Mouse (Mus musculus): ENCODE measurements around the gene Vma21. TPM values are rescaled to one million over a fixed set of nuclear protein-coding genes. Genes with fewer than 3 reads are reported as not detected.

Gene Vma21
- polyA plus RNA-seq (2015; fragmentation: Nextera tagmentation; extraction: Ambion mirVana): 41.2 and 41.7 TPM in 2 replicates

- 30% methylated on average over 12 of the region's 12 CpGs for WGBS
- ATAC-seq (replicated peaks; ENCODE audit: extremely low read depth, insufficient read depth, low FRiP score): peak; percentile 37
- Histone ChIP-seq H3K4me2 (ENCODE audit: low read depth, low read length) (peak within 1 kb of the TSS; percentile 68), H3K9ac (ENCODE audit: low read length) (peak within 1 kb of the TSS; percentile 88), H3K9me3 (replicated peaks; ENCODE audit: control insufficient read depth, low read length) (no peaks in the 10 kb centered on the region), H3K27me3 (ENCODE audit: control insufficient read depth, insufficient read depth, low read length) (no peaks in the 10 kb centered on the region), H3K4me3 (ENCODE audit: low read length) (peak within 1 kb of the TSS; percentile 77), H3K4me1 (ENCODE audit: control insufficient read depth, insufficient read depth, low read length) (no peaks in the 10 kb centered on the region; the same call in 1 of the 2 replicates), H3K36me3 (ENCODE audit: control insufficient read depth, insufficient read depth) (no peaks in the 10 kb centered on the region), H3K27ac (ENCODE audit: low read length) (peak within 1 kb of the TSS; percentile 84)
Observed at GRCm38 (mm10) chrX:71815631-71816345, at the start of gene Vma21. TSS of gene Vma21 (plus strand) at chrX:71815924.

GRCm38 (mm10) chrX:71767909-71768308 lies 47.8 kb upstream of the Vma21 start:
- no peaks in the 10 kb centered on the region for H3K27me3 ChIP-seq (ENCODE audit: control insufficient read depth, insufficient read depth, low read length)
- WGBS: 58% methylated on average over 1 of the region's 1 CpGs
- H3K9me3 ChIP-seq (replicated peaks; ENCODE audit: control insufficient read depth, low read length): no peaks in the 10 kb centered on the region
- no peak overlapping the region for H3K4me3 ChIP-seq (ENCODE audit: low read length)
- no peaks in the 10 kb centered on the region for H3K36me3 ChIP-seq (ENCODE audit: control insufficient read depth, insufficient read depth)
- no peak overlapping the region for H3K9ac ChIP-seq (ENCODE audit: low read length)
- no peak overlapping the region for H3K4me2 ChIP-seq (ENCODE audit: low read depth, low read length)
- no peaks in the 10 kb centered on the region for H3K4me1 ChIP-seq (ENCODE audit: control insufficient read depth, insufficient read depth, low read length)
- H3K27ac ChIP-seq (ENCODE audit: low read length): no peak overlapping the region
- no peak for ATAC-seq (replicated peaks; ENCODE audit: extremely low read depth, insufficient read depth, low FRiP score)

DNA sequence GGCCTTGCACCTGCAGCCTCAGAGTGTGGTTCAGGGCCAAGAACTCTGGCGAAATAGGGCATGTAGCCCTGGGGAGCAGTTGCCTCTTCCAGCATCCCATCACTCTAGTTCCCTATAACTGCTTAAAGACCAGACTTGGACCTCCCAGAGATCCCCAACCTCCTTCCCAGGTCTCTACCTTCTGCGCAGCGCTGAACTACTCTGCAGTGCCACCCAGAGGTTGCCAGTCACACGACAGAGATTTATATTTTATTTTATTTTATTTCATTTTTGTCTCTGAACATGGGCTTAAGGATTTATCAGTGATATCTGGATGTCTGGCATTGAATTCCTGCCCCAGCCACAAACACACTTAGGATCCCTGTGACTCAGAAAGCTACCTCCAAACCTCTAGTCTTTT lies 24.6 kb upstream of the Vma21 start:
- 7% methylated on average over 4 of the region's 4 CpGs for WGBS
- H3K27me3 ChIP-seq (ENCODE audit: control insufficient read depth, insufficient read depth, low read length): peaks cover 3% of the 10 kb centered on the region; the same call in 1 of the 2 replicates
- no peaks in the 10 kb centered on the region for H3K4me1 ChIP-seq (ENCODE audit: control insufficient read depth, insufficient read depth, low read length)
- no peak for ATAC-seq (replicated peaks; ENCODE audit: extremely low read depth, insufficient read depth, low FRiP score)
- H3K36me3 ChIP-seq (ENCODE audit: control insufficient read depth, insufficient read depth): no peaks in the 10 kb centered on the region
- no peak overlapping the region for H3K27ac ChIP-seq (ENCODE audit: low read length)
- H3K9me3 ChIP-seq (replicated peaks; ENCODE audit: control insufficient read depth, low read length): no peaks in the 10 kb centered on the region
- H3K4me2 ChIP-seq (ENCODE audit: low read depth, low read length): no peak overlapping the region
- H3K4me3 ChIP-seq (ENCODE audit: low read length): no peak overlapping the region
- H3K9ac ChIP-seq (ENCODE audit: low read length): no peak overlapping the region

DNA sequence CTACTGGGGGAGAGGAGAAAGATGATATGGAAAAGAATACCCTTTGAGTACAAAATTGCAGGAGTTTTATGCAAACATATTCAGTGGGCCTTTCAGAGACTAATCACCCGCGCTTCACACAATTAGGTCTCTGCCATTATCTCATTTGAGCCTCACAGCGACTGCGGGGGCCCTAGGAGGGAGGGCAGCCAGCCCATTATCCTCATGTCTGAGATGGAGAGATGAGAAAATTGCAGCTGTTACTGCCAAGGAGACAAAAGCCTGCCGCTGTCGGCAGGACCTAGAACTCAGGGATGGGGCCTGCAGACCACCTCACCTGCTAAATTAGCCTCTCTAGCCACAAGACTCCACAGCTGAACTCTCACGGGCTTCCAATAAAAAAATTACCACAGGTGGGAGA lies 18.0 kb upstream of the Vma21 start:
- Histone ChIP-seq H3K27me3 (ENCODE audit: control insufficient read depth, insufficient read depth, low read length) (no peaks in the 10 kb centered on the region), H3K9me3 (replicated peaks; ENCODE audit: control insufficient read depth, low read length) (no peaks in the 10 kb centered on the region), H3K4me1 (ENCODE audit: control insufficient read depth, insufficient read depth, low read length) (no peaks in the 10 kb centered on the region), H3K27ac (ENCODE audit: low read length) (no peak overlapping the region), H3K4me3 (ENCODE audit: low read length) (no peak overlapping the region), H3K36me3 (ENCODE audit: control insufficient read depth, insufficient read depth) (no peaks in the 10 kb centered on the region), H3K9ac (ENCODE audit: low read length) (no peak overlapping the region), H3K4me2 (ENCODE audit: low read depth, low read length) (no peak overlapping the region)
- no peak for ATAC-seq (replicated peaks; ENCODE audit: extremely low read depth, insufficient read depth, low FRiP score)
- 62% methylated on average over 7 of the region's 7 CpGs for WGBS

DNA sequence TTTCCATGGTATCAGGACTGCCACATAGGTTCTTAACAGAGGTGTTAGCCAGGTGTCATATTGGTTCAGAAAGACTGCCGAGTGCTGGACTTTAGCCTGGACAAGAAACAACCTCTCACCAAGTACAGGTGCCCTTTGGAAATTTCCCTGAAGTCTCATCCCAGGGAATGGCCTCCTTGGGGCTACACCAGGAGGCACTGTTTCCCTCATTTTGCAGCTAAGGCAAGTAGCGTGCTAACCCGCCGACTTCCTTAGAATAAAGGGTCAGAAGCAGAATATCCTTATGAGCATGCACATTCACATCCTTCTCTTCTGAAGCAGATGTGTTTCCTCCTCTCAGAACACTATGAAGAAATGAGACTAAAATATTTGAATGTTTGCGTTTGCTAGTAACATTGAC lies 16.8 kb upstream of the Vma21 start:
- Histone ChIP-seq H3K27ac (ENCODE audit: low read length) (no peak overlapping the region), H3K4me1 (ENCODE audit: control insufficient read depth, insufficient read depth, low read length) (no peaks in the 10 kb centered on the region), H3K4me3 (ENCODE audit: low read length) (no peak overlapping the region), H3K27me3 (ENCODE audit: control insufficient read depth, insufficient read depth, low read length) (no peaks in the 10 kb centered on the region), H3K9ac (ENCODE audit: low read length) (no peak overlapping the region), H3K36me3 (ENCODE audit: control insufficient read depth, insufficient read depth) (no peaks in the 10 kb centered on the region), H3K9me3 (replicated peaks; ENCODE audit: control insufficient read depth, low read length) (no peaks in the 10 kb centered on the region), H3K4me2 (ENCODE audit: low read depth, low read length) (no peak overlapping the region)
- WGBS: 40% methylated on average over 5 of the region's 5 CpGs
- ATAC-seq (replicated peaks; ENCODE audit: extremely low read depth, insufficient read depth, low FRiP score): no peak

DNA sequence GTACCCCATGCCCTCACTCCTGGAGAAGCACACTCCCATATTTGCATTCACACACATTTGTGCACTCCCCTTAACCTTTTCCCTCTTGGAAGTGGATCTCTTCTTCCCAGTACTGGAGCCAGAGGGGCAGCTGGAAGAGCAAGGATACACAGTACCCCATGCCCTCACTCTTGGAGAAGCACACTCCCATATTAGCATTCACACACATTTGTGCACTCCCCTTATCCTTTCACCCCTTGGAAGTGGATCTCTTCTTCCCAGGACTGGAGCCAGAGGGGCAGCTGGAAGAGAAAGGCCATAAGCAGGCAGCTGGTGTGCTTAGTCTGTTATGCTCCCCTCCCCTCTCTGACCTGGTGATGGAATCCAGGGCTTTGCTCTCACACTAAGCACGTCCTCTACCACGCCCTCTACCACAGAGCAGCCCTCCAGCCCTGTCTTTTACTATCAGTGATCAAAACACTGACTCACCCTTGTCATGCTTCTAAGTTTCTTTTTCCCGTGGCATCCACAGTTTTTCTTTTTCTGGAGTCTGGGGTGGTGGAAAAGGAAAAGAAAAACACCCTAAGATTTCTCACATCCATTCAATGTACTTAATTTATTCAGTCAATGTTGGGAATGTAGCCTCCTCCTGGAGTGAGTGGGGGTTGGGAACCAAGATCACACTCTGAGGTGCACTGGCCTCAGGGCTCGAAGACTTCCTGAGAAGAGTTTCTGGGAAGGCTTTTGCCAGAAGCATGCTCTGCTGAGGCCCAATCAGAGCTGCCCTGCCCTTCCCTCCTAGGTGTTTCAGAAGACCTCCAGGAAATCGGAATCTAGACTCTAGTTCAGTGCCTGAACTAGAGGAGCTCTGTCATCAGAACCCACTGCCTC lies 3.5 kb upstream of the Vma21 start:
- ATAC-seq (replicated peaks; ENCODE audit: extremely low read depth, insufficient read depth, low FRiP score): no peak
- Histone ChIP-seq H3K9ac (ENCODE audit: low read length) (no peak overlapping the region), H3K27ac (ENCODE audit: low read length) (no peak overlapping the region), H3K4me2 (ENCODE audit: low read depth, low read length) (no peak overlapping the region), H3K27me3 (ENCODE audit: control insufficient read depth, insufficient read depth, low read length) (no peaks in the 10 kb centered on the region), H3K4me1 (ENCODE audit: control insufficient read depth, insufficient read depth, low read length) (no peaks in the 10 kb centered on the region), H3K36me3 (ENCODE audit: control insufficient read depth, insufficient read depth) (no peaks in the 10 kb centered on the region), H3K9me3 (replicated peaks; ENCODE audit: control insufficient read depth, low read length) (no peaks in the 10 kb centered on the region), H3K4me3 (ENCODE audit: low read length) (no peak overlapping the region)
- 29% methylated on average over 5 of the region's 5 CpGs for WGBS

DNA sequence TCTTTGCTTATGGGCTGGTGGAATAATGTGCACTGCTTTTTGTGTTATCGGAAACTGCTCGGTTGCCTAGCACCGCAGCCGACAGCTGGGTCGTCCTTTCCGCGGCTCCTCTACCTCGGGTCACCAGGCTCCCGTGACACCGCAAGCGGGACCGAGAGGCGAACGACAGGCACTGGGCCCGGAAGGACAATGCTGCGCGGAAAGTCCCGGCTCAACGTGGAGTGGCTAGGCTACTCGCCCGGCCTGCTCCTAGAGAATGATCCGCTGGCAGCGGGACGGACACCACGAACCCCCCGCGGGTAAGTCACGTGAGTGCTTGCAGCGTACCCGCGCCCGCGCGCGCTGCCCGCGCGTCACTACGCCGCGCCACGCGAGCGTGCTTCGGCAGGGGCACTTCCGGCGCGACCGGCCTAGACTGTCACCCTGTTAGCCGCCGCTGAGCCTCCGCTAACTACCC lies 705 bp downstream of the Vma21 start:
- H3K9ac ChIP-seq (ENCODE audit: low read length): peak overlapping the region; percentile 88
- peak overlapping the region; percentile 84 for H3K27ac ChIP-seq (ENCODE audit: low read length)
- ATAC-seq (replicated peaks; ENCODE audit: extremely low read depth, insufficient read depth, low FRiP score): peak; percentile 96
- H3K36me3 ChIP-seq (ENCODE audit: control insufficient read depth, insufficient read depth): no peaks in the 10 kb centered on the region
- H3K4me1 ChIP-seq (ENCODE audit: control insufficient read depth, insufficient read depth, low read length): no peaks in the 10 kb centered on the region; the same call in 1 of the 2 replicates
- H3K4me2 ChIP-seq (ENCODE audit: low read depth, low read length): peak overlapping the region; percentile 67
- no peaks in the 10 kb centered on the region for H3K9me3 ChIP-seq (replicated peaks; ENCODE audit: control insufficient read depth, low read length)
- peak overlapping the region; percentile 77 for H3K4me3 ChIP-seq (ENCODE audit: low read length)
- no peaks in the 10 kb centered on the region for H3K27me3 ChIP-seq (ENCODE audit: control insufficient read depth, insufficient read depth, low read length)
- 17% methylated on average over 51 of the region's 52 CpGs for WGBS

DNA sequence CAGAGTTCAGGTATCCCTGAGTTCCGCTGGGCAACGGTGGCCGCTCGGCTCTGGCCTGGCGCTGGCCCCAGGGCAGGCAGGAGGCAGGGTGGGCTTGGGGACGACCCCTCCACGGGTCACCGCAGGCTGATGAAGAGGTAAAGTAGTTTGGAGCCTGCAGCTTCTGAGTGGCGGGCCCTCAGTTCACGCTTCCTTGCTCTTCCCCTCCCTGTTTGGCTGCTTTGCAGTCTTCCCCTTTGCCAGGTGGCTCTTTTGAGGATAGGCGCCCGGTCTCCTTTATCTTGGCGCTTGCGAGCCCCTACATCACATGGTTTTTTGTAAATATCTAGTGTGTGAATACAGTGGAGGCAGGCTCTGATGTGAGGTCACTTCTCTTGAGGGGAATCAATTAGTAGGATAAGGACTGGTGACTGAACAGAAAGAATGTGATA lies 1.2 kb downstream of the Vma21 start:
- Histone ChIP-seq H3K4me1 (ENCODE audit: control insufficient read depth, insufficient read depth, low read length) (no peaks in the 10 kb centered on the region; the same call in 1 of the 2 replicates), H3K36me3 (ENCODE audit: control insufficient read depth, insufficient read depth) (no peaks in the 10 kb centered on the region), H3K4me3 (ENCODE audit: low read length) (peak overlapping the region; percentile 77), H3K27ac (ENCODE audit: low read length) (peak overlapping the region; percentile 84), H3K27me3 (ENCODE audit: control insufficient read depth, insufficient read depth, low read length) (no peaks in the 10 kb centered on the region), H3K4me2 (ENCODE audit: low read depth, low read length) (peak overlapping the region; percentile 68), H3K9ac (ENCODE audit: low read length) (peak overlapping the region; percentile 88), H3K9me3 (replicated peaks; ENCODE audit: control insufficient read depth, low read length) (no peaks in the 10 kb centered on the region)
- 7% methylated on average over 14 of the region's 14 CpGs for WGBS
- no peak for ATAC-seq (replicated peaks; ENCODE audit: extremely low read depth, insufficient read depth, low FRiP score)

- Histone ChIP-seq H3K4me3 (ENCODE audit: low read length) (no peak overlapping the region), H3K9me3 (replicated peaks; ENCODE audit: control insufficient read depth, low read length) (peaks cover 3% of the 10 kb centered on the region; the same call in 1 of the 2 replicates), H3K36me3 (ENCODE audit: control insufficient read depth, insufficient read depth) (no peaks in the 10 kb centered on the region), H3K27me3 (ENCODE audit: control insufficient read depth, insufficient read depth, low read length) (no peaks in the 10 kb centered on the region), H3K4me2 (ENCODE audit: low read depth, low read length) (no peak overlapping the region), H3K4me1 (ENCODE audit: control insufficient read depth, insufficient read depth, low read length) (no peaks in the 10 kb centered on the region), H3K9ac (ENCODE audit: low read length) (no peak overlapping the region), H3K27ac (ENCODE audit: low read length) (no peak overlapping the region)
- 75% methylated on average over 4 of the region's 4 CpGs for WGBS
- ATAC-seq (replicated peaks; ENCODE audit: extremely low read depth, insufficient read depth, low FRiP score): no peak
Observed at GRCm38 (mm10) chrX:71838911-71839310, 23.2 kb downstream of the Vma21 start.
